Mouse (Mus musculus): ENCODE data around the gene Bcorl1.

GRCm38 (mm10) chrX:48399994-48400393, 58.8 kb downstream of the Bcorl1 start:
- TF ChIP-seq CTCF (conservative IDR thresholded peaks at IDR 0.05; ENCODE audit: low read length) (no peak), NANOG (IDR thresholded peaks at IDR 0.05; ENCODE audit: borderline replicate concordance, low read length) (no peak)
